Mouse (Mus musculus): ENCODE results near the gene Tsku. TPM values are rescaled to one million over a fixed set of nuclear protein-coding genes. Genes with fewer than 3 reads are reported as not detected.
A peak's percentile ranks its signal among the peaks of the same experiment; 100 is the strongest.

The Tsku gene
- total RNA-seq (2021), result 1 to 10 TPM; 4.0 to 4.4 TPM
- long read RNA-seq, experiment 1, partial matches to known transcripts, result 0 of 7 reads
- long read RNA-seq, experiment 1, other reads (novel, unspliced or antisense), result 2 of 7 reads
- long read RNA-seq, experiment 2, partial matches to known transcripts, result 0 of 2 reads
- long read RNA-seq, experiment 2, other reads (novel, unspliced or antisense), result 2 of 2 reads

GRCm38 (mm10) chr7:98361063-98361652, at the start of gene Tsku:
Gene Tsku (minus strand): TSS chr7:98361328.
- intact Hi-C loops (cut with DNase I), result no loop called here
- DNase-seq, result peak; percentile 94 to 95

- DNase-seq, result no peak
- intact Hi-C loops (cut with DNase I), result no loop called here
Measured at GRCm38 (mm10) chr7:98407615-98408014, 46.5 kb upstream of the Tsku start.

- DNase-seq, result no peak
- intact Hi-C loops (cut with DNase I), result no loop called here
Measured at GRCm38 (mm10) chr7:98403996-98404395, 42.9 kb upstream of the Tsku start.

- DNase-seq, result no peak
- intact Hi-C loops (cut with DNase I), result no loop called here
Measured at GRCm38 (mm10) chr7:98402582-98403574, 41.8 kb upstream of the Tsku start.

GRCm38 (mm10) chr7:98392466-98393201, 31.5 kb upstream of the Tsku start:
- DNase-seq, result no peak
- intact Hi-C loops (cut with DNase I), result loop anchor here (5.0 kb wide), 1 partner anchor 35 kb away; no protein-coding TSS in a partner anchor

GRCm38 (mm10) chr7:98391351-98391936, 30.3 kb upstream of the Tsku start:
- DNase-seq, result peak in 1 of 2 experiments; percentile 21
- intact Hi-C loops (cut with DNase I), result loop anchor here (5.0 kb wide), 1 partner anchor 36 kb away; no protein-coding TSS in a partner anchor

- intact Hi-C loops (cut with DNase I), result loop anchor here (5.0 kb wide), 1 partner anchor 37 kb away; no protein-coding TSS in a partner anchor
- peak in 1 of 2 experiments; percentile 18 for DNase-seq
Measured at GRCm38 (mm10) chr7:98390486-98390885, 29.4 kb upstream of the Tsku start.

GRCm38 (mm10) chr7:98389656-98390055, 28.5 kb upstream of the Tsku start:
- intact Hi-C loops (cut with DNase I), result loop anchor here (5.0 kb wide), 1 partner anchor 38 kb away; no protein-coding TSS in a partner anchor
- DNase-seq, result no peak

GRCm38 (mm10) chr7:98388881-98389501, 27.9 kb upstream of the Tsku start:
- DNase-seq, result peak; percentile 57 to 64
- intact Hi-C loops (cut with DNase I), result no loop called here

- intact Hi-C loops (cut with DNase I), result no loop called here
- no peak for DNase-seq
Measured at GRCm38 (mm10) chr7:98387201-98387600, 26.1 kb upstream of the Tsku start.

- no peak for DNase-seq
- intact Hi-C loops (cut with DNase I), result no loop called here
Measured at GRCm38 (mm10) chr7:98385168-98385567, 24.0 kb upstream of the Tsku start.

GRCm38 (mm10) chr7:98383337-98383736, 22.2 kb upstream of the Tsku start:
- intact Hi-C loops (cut with DNase I), result no loop called here
- DNase-seq, result peak in 1 of 2 experiments; percentile 11

GRCm38 (mm10) chr7:98382784-98383183, 21.7 kb upstream of the Tsku start:
- intact Hi-C loops (cut with DNase I), result no loop called here
- no peak for DNase-seq

- intact Hi-C loops (cut with DNase I), result no loop called here
- DNase-seq, result no peak
Measured at GRCm38 (mm10) chr7:98380224-98380925, 19.2 kb upstream of the Tsku start.

- DNase-seq, result no peak
- intact Hi-C loops (cut with DNase I), result no loop called here
Measured at GRCm38 (mm10) chr7:98379232-98379631, 18.1 kb upstream of the Tsku start.

- intact Hi-C loops (cut with DNase I), result no loop called here
- no peak for DNase-seq
Measured at GRCm38 (mm10) chr7:98377257-98377656, 16.1 kb upstream of the Tsku start.

GRCm38 (mm10) chr7:98371161-98371560, 10.0 kb upstream of the Tsku start:
- no peak for DNase-seq
- intact Hi-C loops (cut with DNase I), result no loop called here

GRCm38 (mm10) chr7:98369762-98370369, 8.7 kb upstream of the Tsku start:
- DNase-seq, result no peak
- intact Hi-C loops (cut with DNase I), result no loop called here

Data from heart, postnatal 14 days (tissue).